Mouse (Mus musculus): ENCODE results near the gene Pnrc1. TPM values are rescaled to one million over a fixed set of nuclear protein-coding genes. Genes with fewer than 3 reads are reported as not detected.

The Pnrc1 gene
- polyA plus RNA-seq, 1 experiment from 2014 or later = 46.9 TPM

- Histone ChIP-seq H3K4me3 (replicated peaks) (peak within 1 kb of the TSS; percentile 49), H3K4me2 (peak within 1 kb of the TSS; percentile 75), H3K9me3 (replicated peaks) (no peaks in the 10 kb centered on the region), H3K36me3 (replicated peaks) (no peaks in the 10 kb centered on the region), H3K27me3 (peaks cover 32% of the 10 kb centered on the region), H3K27ac (replicated peaks) (no peak within 1 kb of the TSS), H3K4me1 (replicated peaks) (peaks cover 11% of the 10 kb centered on the region), H3K9ac (peak within 1 kb of the TSS; percentile 32; the same call in 1 of the 2 replicates)
- WGBS (ENCODE audit: insufficient replicate concordance) = 3% methylated on average over 65 of the region's 65 CpGs
- ATAC-seq (ENCODE audit: insufficient read depth) = no peak
Observed at GRCm38 (mm10) chr4:33208881-33209841, 80.8 kb downstream of the Pnrc1 start, which contains the start of gene Srsf12. TSS of gene Srsf12 (plus strand) at chr4:33208991.

- H3K36me3 ChIP-seq (replicated peaks) = no peaks in the 10 kb centered on the region
- H3K4me3 ChIP-seq (replicated peaks) = no peak overlapping the region
- no peak for ATAC-seq (ENCODE audit: insufficient read depth)
- no peaks in the 10 kb centered on the region for H3K9me3 ChIP-seq (replicated peaks)
- 48% methylated on average over 2 of the region's 2 CpGs for WGBS (ENCODE audit: insufficient replicate concordance)
- H3K4me2 ChIP-seq = no peak overlapping the region
- H3K27ac ChIP-seq (replicated peaks) = no peak overlapping the region
- peaks cover 11% of the 10 kb centered on the region for H3K4me1 ChIP-seq (replicated peaks)
- H3K27me3 ChIP-seq = peaks cover 32% of the 10 kb centered on the region
- H3K9ac ChIP-seq = no peak overlapping the region
Observed at GRCm38 (mm10) chr4:33207551-33207950, 82.4 kb downstream of the Pnrc1 start.

- no peak overlapping the region for H3K4me2 ChIP-seq
- 9% methylated on average over 4 of the region's 4 CpGs for WGBS (ENCODE audit: insufficient replicate concordance)
- no peak for ATAC-seq (ENCODE audit: insufficient read depth)
- H3K36me3 ChIP-seq (replicated peaks) = no peaks in the 10 kb centered on the region
- H3K4me1 ChIP-seq (replicated peaks) = peaks cover 11% of the 10 kb centered on the region
- H3K9me3 ChIP-seq (replicated peaks) = no peaks in the 10 kb centered on the region
- H3K9ac ChIP-seq = no peak overlapping the region
- H3K4me3 ChIP-seq (replicated peaks) = no peak overlapping the region
- no peak overlapping the region for H3K27ac ChIP-seq (replicated peaks)
- peaks cover 18% of the 10 kb centered on the region for H3K27me3 ChIP-seq
Observed at GRCm38 (mm10) chr4:33204682-33205081, 85.3 kb downstream of the Pnrc1 start.

- no peak for ATAC-seq (ENCODE audit: insufficient read depth)
- H3K27ac ChIP-seq (replicated peaks) = no peak overlapping the region
- H3K9ac ChIP-seq = no peak overlapping the region
- H3K27me3 ChIP-seq = peaks cover 6% of the 10 kb centered on the region; the same call in 1 of the 2 replicates
- H3K36me3 ChIP-seq (replicated peaks) = no peaks in the 10 kb centered on the region
- 16% methylated on average over 2 of the region's 2 CpGs for WGBS (ENCODE audit: insufficient replicate concordance)
- no peak overlapping the region for H3K4me3 ChIP-seq (replicated peaks)
- no peak overlapping the region for H3K4me2 ChIP-seq
- no peaks in the 10 kb centered on the region for H3K9me3 ChIP-seq (replicated peaks)
- H3K4me1 ChIP-seq (replicated peaks) = no peaks in the 10 kb centered on the region
Observed at GRCm38 (mm10) chr4:33198117-33198516, 91.8 kb downstream of the Pnrc1 start.

Other genes starting within 250 kb of the Pnrc1 start
- 0.12 TPM in 1 of 2 replicates, not detected in the other for gene Gabrr2, start 227.2 kb downstream of the Pnrc1 start, polyA plus RNA-seq (2015; fragmentation: Nextera tagmentation; extraction: Ambion mirVana)
- not detected in 2 replicates for gene Gabrr1, start 157.6 kb downstream of the Pnrc1 start, polyA plus RNA-seq (2015; fragmentation: Nextera tagmentation; extraction: Ambion mirVana)
- 0.09 and 0.31 TPM in 2 replicates for gene Pm20d2, start 100.4 kb downstream of the Pnrc1 start, polyA plus RNA-seq (2015; fragmentation: Nextera tagmentation; extraction: Ambion mirVana)
- gene Srsf12, start 81.2 kb downstream of the Pnrc1 start, polyA plus RNA-seq (2015; fragmentation: Nextera tagmentation; extraction: Ambion mirVana) = 0.07 and 0.13 TPM in 2 replicates
- gene Rngtt, start 20.1 kb upstream of the Pnrc1 start, polyA plus RNA-seq (2015; fragmentation: Nextera tagmentation; extraction: Ambion mirVana) = 13.2 and 14.5 TPM in 2 replicates

All from liver, embryonic 15.5 days (tissue).